Mouse (Mus musculus): ENCODE data around the gene Brms1l. TPM values are rescaled to one million over a fixed set of nuclear protein-coding genes. Genes with fewer than 3 reads are reported as not detected.
A peak's percentile ranks its signal among the peaks of the same experiment; 100 is the strongest.

Gene Brms1l
- polyA plus RNA-seq, 1 experiment from 2014 or later: 30.0 TPM

GRCm38 (mm10) chr12:55885449-55885848, 49.3 kb downstream of the Brms1l start:
- Histone ChIP-seq H3K4me2 (ENCODE audit: low read length) (no peak overlapping the region), H3K9ac (ENCODE audit: low read length) (no peak overlapping the region), H3K36me3 (ENCODE audit: control insufficient read depth, insufficient read depth, low read length) (no peaks in the 10 kb centered on the region), H3K27me3 (replicated peaks; ENCODE audit: control insufficient read depth, insufficient read depth, low read length) (no peaks in the 10 kb centered on the region), H3K4me3 (ENCODE audit: low read depth, low read length) (no peak overlapping the region), H3K9me3 (ENCODE audit: control insufficient read depth, low read length) (no peaks in the 10 kb centered on the region), H3K4me1 (replicated peaks; ENCODE audit: control insufficient read depth, insufficient read depth, low read length) (no peaks in the 10 kb centered on the region), H3K27ac (ENCODE audit: low read depth) (no peak overlapping the region)
- WGBS: 74% methylated on average over 4 of the region's 4 CpGs
- DNase-seq (ENCODE audit: low spot score) (no peak), ATAC-seq (replicated peaks; ENCODE audit: low FRiP score, low TSS enrichment, low read depth) (no peak)

- H3K9me3 ChIP-seq (ENCODE audit: control insufficient read depth, low read length): no peaks in the 10 kb centered on the region
- H3K27me3 ChIP-seq (replicated peaks; ENCODE audit: control insufficient read depth, insufficient read depth, low read length): no peaks in the 10 kb centered on the region
- 24% methylated on average over 5 of the region's 5 CpGs for WGBS
- no peak overlapping the region for H3K9ac ChIP-seq (ENCODE audit: low read length)
- ATAC-seq (replicated peaks; ENCODE audit: low FRiP score, low TSS enrichment, low read depth) (no peak), DNase-seq (ENCODE audit: low spot score) (no peak)
- H3K27ac ChIP-seq (ENCODE audit: low read depth): no peak overlapping the region
- H3K4me2 ChIP-seq (ENCODE audit: low read length): no peak overlapping the region
- H3K4me1 ChIP-seq (replicated peaks; ENCODE audit: control insufficient read depth, insufficient read depth, low read length): no peaks in the 10 kb centered on the region
- H3K4me3 ChIP-seq (ENCODE audit: low read depth, low read length): no peak overlapping the region
- no peaks in the 10 kb centered on the region for H3K36me3 ChIP-seq (ENCODE audit: control insufficient read depth, insufficient read depth, low read length)
Measured at GRCm38 (mm10) chr12:55888570-55888969, 52.4 kb downstream of the Brms1l start.

GRCm38 (mm10) chr12:55904801-55905200, 68.7 kb downstream of the Brms1l start:
- Histone ChIP-seq H3K36me3 (ENCODE audit: control insufficient read depth, insufficient read depth, low read length) (no peaks in the 10 kb centered on the region), H3K4me1 (replicated peaks; ENCODE audit: control insufficient read depth, insufficient read depth, low read length) (no peaks in the 10 kb centered on the region), H3K9me3 (ENCODE audit: control insufficient read depth, low read length) (no peaks in the 10 kb centered on the region), H3K4me2 (ENCODE audit: low read length) (no peak overlapping the region), H3K9ac (ENCODE audit: low read length) (no peak overlapping the region), H3K27me3 (replicated peaks; ENCODE audit: control insufficient read depth, insufficient read depth, low read length) (no peaks in the 10 kb centered on the region), H3K4me3 (ENCODE audit: low read depth, low read length) (no peak overlapping the region), H3K27ac (ENCODE audit: low read depth) (no peak overlapping the region)
- DNase-seq (ENCODE audit: low spot score) (no peak), ATAC-seq (replicated peaks; ENCODE audit: low FRiP score, low TSS enrichment, low read depth) (no peak)
- 82% methylated on average over 1 of the region's 1 CpGs for WGBS

GRCm38 (mm10) chr12:55912138-55912537, 76.0 kb downstream of the Brms1l start:
- ATAC-seq (replicated peaks; ENCODE audit: low FRiP score, low TSS enrichment, low read depth): no peak
- Histone ChIP-seq H3K27me3 (replicated peaks; ENCODE audit: control insufficient read depth, insufficient read depth, low read length) (no peaks in the 10 kb centered on the region), H3K36me3 (ENCODE audit: control insufficient read depth, insufficient read depth, low read length) (no peaks in the 10 kb centered on the region), H3K27ac (ENCODE audit: low read depth) (no peak overlapping the region), H3K4me2 (ENCODE audit: low read length) (no peak overlapping the region), H3K4me3 (ENCODE audit: low read depth, low read length) (no peak overlapping the region), H3K9ac (ENCODE audit: low read length) (no peak overlapping the region), H3K9me3 (ENCODE audit: control insufficient read depth, low read length) (no peaks in the 10 kb centered on the region), H3K4me1 (replicated peaks; ENCODE audit: control insufficient read depth, insufficient read depth, low read length) (no peaks in the 10 kb centered on the region)
- WGBS: 48% methylated on average over 3 of the region's 3 CpGs
- DNase-seq (ENCODE audit: low spot score): no peak

GRCm38 (mm10) chr12:55913201-55913600, 77.1 kb downstream of the Brms1l start:
- WGBS: 73% methylated on average over 9 of the region's 9 CpGs
- H3K4me3 ChIP-seq (ENCODE audit: low read depth, low read length): no peak overlapping the region
- H3K36me3 ChIP-seq (ENCODE audit: control insufficient read depth, insufficient read depth, low read length): no peaks in the 10 kb centered on the region
- no peak overlapping the region for H3K9ac ChIP-seq (ENCODE audit: low read length)
- H3K4me1 ChIP-seq (replicated peaks; ENCODE audit: control insufficient read depth, insufficient read depth, low read length): no peaks in the 10 kb centered on the region
- DNase-seq (ENCODE audit: low spot score): no peak
- H3K4me2 ChIP-seq (ENCODE audit: low read length): no peak overlapping the region
- no peak for ATAC-seq (replicated peaks; ENCODE audit: low FRiP score, low TSS enrichment, low read depth)
- no peaks in the 10 kb centered on the region for H3K27me3 ChIP-seq (replicated peaks; ENCODE audit: control insufficient read depth, insufficient read depth, low read length)
- no peaks in the 10 kb centered on the region for H3K9me3 ChIP-seq (ENCODE audit: control insufficient read depth, low read length)
- H3K27ac ChIP-seq (ENCODE audit: low read depth): no peak overlapping the region

- Histone ChIP-seq H3K27ac (ENCODE audit: low read depth) (no peak overlapping the region), H3K9ac (ENCODE audit: low read length) (no peak overlapping the region), H3K4me3 (ENCODE audit: low read depth, low read length) (no peak overlapping the region), H3K4me1 (replicated peaks; ENCODE audit: control insufficient read depth, insufficient read depth, low read length) (no peaks in the 10 kb centered on the region), H3K4me2 (ENCODE audit: low read length) (no peak overlapping the region), H3K9me3 (ENCODE audit: control insufficient read depth, low read length) (no peaks in the 10 kb centered on the region), H3K27me3 (replicated peaks; ENCODE audit: control insufficient read depth, insufficient read depth, low read length) (no peaks in the 10 kb centered on the region), H3K36me3 (ENCODE audit: control insufficient read depth, insufficient read depth, low read length) (no peaks in the 10 kb centered on the region)
- WGBS: 75% methylated on average over 8 of the region's 8 CpGs
- ATAC-seq (replicated peaks; ENCODE audit: low FRiP score, low TSS enrichment, low read depth) (no peak), DNase-seq (ENCODE audit: low spot score) (no peak)
Measured at GRCm38 (mm10) chr12:55916250-55916649, 80.1 kb downstream of the Brms1l start.

GRCm38 (mm10) chr12:55917020-55917419, 80.9 kb downstream of the Brms1l start:
- H3K36me3 ChIP-seq (ENCODE audit: control insufficient read depth, insufficient read depth, low read length): no peaks in the 10 kb centered on the region
- DNase-seq (ENCODE audit: low spot score) (no peak), ATAC-seq (replicated peaks; ENCODE audit: low FRiP score, low TSS enrichment, low read depth) (no peak)
- H3K4me3 ChIP-seq (ENCODE audit: low read depth, low read length): no peak overlapping the region
- no peaks in the 10 kb centered on the region for H3K9me3 ChIP-seq (ENCODE audit: control insufficient read depth, low read length)
- no peak overlapping the region for H3K9ac ChIP-seq (ENCODE audit: low read length)
- WGBS: 91% methylated on average over 19 of the region's 19 CpGs
- H3K27ac ChIP-seq (ENCODE audit: low read depth): no peak overlapping the region
- no peaks in the 10 kb centered on the region for H3K4me1 ChIP-seq (replicated peaks; ENCODE audit: control insufficient read depth, insufficient read depth, low read length)
- no peaks in the 10 kb centered on the region for H3K27me3 ChIP-seq (replicated peaks; ENCODE audit: control insufficient read depth, insufficient read depth, low read length)
- no peak overlapping the region for H3K4me2 ChIP-seq (ENCODE audit: low read length)

Small RNA genes lying within 50 kb of the gene (microRNA-seq; reads per million reads assigned to microRNA genes)
- 1.5 reads per million, percentile 17 among the genes with 10 or more reads in this experiment for gene Gm23394

Other genes starting within 250 kb of the Brms1l start
- 0.12 and 0.34 TPM in 2 replicates for gene Insm2, start 236.9 kb upstream of the Brms1l start, polyA plus RNA-seq (2014; fragmentation: Nextera tagmentation; extraction: Ambion mirVana)
- 20.3 and 23.1 TPM in 2 replicates for gene Ralgapa1, start 15.2 kb upstream of the Brms1l start, polyA plus RNA-seq (2014; fragmentation: Nextera tagmentation; extraction: Ambion mirVana)

All from intestine, embryonic 14.5 days (tissue).